Mouse (Mus musculus) layer of hippocampus, postnatal 10 days (tissue): ENCODE data around the gene Zfp597. TPM values are rescaled to one million over a fixed set of nuclear protein-coding genes. Genes with fewer than 3 reads are reported as not detected.

Source experiments
- microRNA-seq, 2 experiments: library from miRNA; unstranded; fragments of <30 nt; microRNA quantifications; one replicate each; pipeline ENCODE4 v1.2.0; 2021
- total RNA-seq, 2 experiments: library from RNA; stranded (reverse); gene quantifications; 2 replicates each; pipeline ENCODE4 v1.2.3; 2021

Zfp597 gene
- total RNA-seq, 2 experiments from 2014 or later = 26.8 to 27.7 TPM

Small RNA genes within 50 kb of the gene (microRNA-seq; reads per million reads assigned to microRNA genes)
- 0 reads per million in 2 experiments for gene Gm23493

Other genes starting within 250 kb of the Zfp597 start
- gene Mefv, start 166.5 kb downstream of the Zfp597 start, total RNA-seq = not detected
- 10 to 100 TPM; 19.7 to 21.8 TPM for gene Zfp263, start 140.5 kb downstream of the Zfp597 start, total RNA-seq
- gene Olfr15, start 53.7 kb downstream of the Zfp597 start, total RNA-seq = not detected
- gene Zfp174, start 37.3 kb downstream of the Zfp597 start, total RNA-seq = 1 to 10 TPM; 4.4 to 4.8 TPM
- gene Naa60, start 12.2 kb downstream of the Zfp597 start, total RNA-seq = 100 to 1,000 TPM in 1 of 2 experiments, 10 to 100 TPM in 1; 95.0 to 107 TPM
- gene Gm20695, start 87 bp upstream of the Zfp597 start, total RNA-seq = under 1 TPM in 1 of 2 experiments, not detected in 1; 0.46 TPM
- gene 1700037C18Rik, start 24.1 kb upstream of the Zfp597 start, total RNA-seq = 1 to 10 TPM; 5.8 to 6.6 TPM
- gene Cluap1, start 24.2 kb upstream of the Zfp597 start, total RNA-seq = 10 to 100 TPM; 35.6 to 37.7 TPM
- gene Nlrc3, start 92.1 kb upstream of the Zfp597 start, total RNA-seq = 1 to 10 TPM; 2.3 to 2.5 TPM
- gene Slx4, start 119.2 kb upstream of the Zfp597 start, total RNA-seq = 10 to 100 TPM; 55.0 to 57.1 TPM
- gene Dnase1, start 152.4 kb upstream of the Zfp597 start, total RNA-seq = not detected
- gene Trap1, start 193.3 kb upstream of the Zfp597 start, total RNA-seq = 10 to 100 TPM; 69.2 to 71.9 TPM